Mouse (Mus musculus): Measurements from ENCODE around the gene Cdhr4. TPM values are rescaled to one million over a fixed set of nuclear protein-coding genes. Genes with fewer than 3 reads are reported as not detected.

Gene Cdhr4
- polyA plus RNA-seq, 1 experiment from 2014 or later = 15.7 TPM

GRCm38 (mm10) chr9:107968531-107968930, 23.8 kb upstream of the Cdhr4 start:
- DNase-seq (ENCODE audit: low spot score) (no peak), ATAC-seq (replicated peaks; ENCODE audit: low FRiP score, low TSS enrichment, low read depth) (no peak)
- no peaks in the 10 kb centered on the region for H3K4me1 ChIP-seq (replicated peaks; ENCODE audit: control insufficient read depth, insufficient read depth, low read length)
- H3K9me3 ChIP-seq (ENCODE audit: control insufficient read depth, low read length) = no peaks in the 10 kb centered on the region
- H3K9ac ChIP-seq (ENCODE audit: low read length) = no peak overlapping the region
- peaks cover 39% of the 10 kb centered on the region for H3K36me3 ChIP-seq (ENCODE audit: control insufficient read depth, insufficient read depth, low read length)
- H3K4me2 ChIP-seq (ENCODE audit: low read length) = no peak overlapping the region
- H3K27ac ChIP-seq (ENCODE audit: low read depth) = no peak overlapping the region
- 91% methylated on average over 7 of the region's 7 CpGs for WGBS
- no peak overlapping the region for H3K4me3 ChIP-seq (ENCODE audit: low read depth, low read length)
- no peaks in the 10 kb centered on the region for H3K27me3 ChIP-seq (replicated peaks; ENCODE audit: control insufficient read depth, insufficient read depth, low read length)

- ATAC-seq (replicated peaks; ENCODE audit: low FRiP score, low TSS enrichment, low read depth) = no peak
- Histone ChIP-seq H3K4me2 (ENCODE audit: low read length) (no peak overlapping the region), H3K27me3 (replicated peaks; ENCODE audit: control insufficient read depth, insufficient read depth, low read length) (no peaks in the 10 kb centered on the region), H3K4me3 (ENCODE audit: low read depth, low read length) (no peak overlapping the region), H3K36me3 (ENCODE audit: control insufficient read depth, insufficient read depth, low read length) (peaks cover 33% of the 10 kb centered on the region), H3K27ac (ENCODE audit: low read depth) (no peak overlapping the region), H3K9me3 (ENCODE audit: control insufficient read depth, low read length) (no peaks in the 10 kb centered on the region), H3K9ac (ENCODE audit: low read length) (no peak overlapping the region), H3K4me1 (replicated peaks; ENCODE audit: control insufficient read depth, insufficient read depth, low read length) (no peaks in the 10 kb centered on the region; the same call in 1 of the 2 replicates)
- DNase-seq (ENCODE audit: low spot score) = no peak
- WGBS = 87% methylated on average over 5 of the region's 5 CpGs
Measured at GRCm38 (mm10) chr9:107970311-107970710, 22.0 kb upstream of the Cdhr4 start.

- WGBS = 72% methylated on average over 8 of the region's 8 CpGs
- Histone ChIP-seq H3K27ac (ENCODE audit: low read depth) (no peak overlapping the region), H3K4me2 (ENCODE audit: low read length) (no peak overlapping the region), H3K27me3 (replicated peaks; ENCODE audit: control insufficient read depth, insufficient read depth, low read length) (no peaks in the 10 kb centered on the region), H3K9me3 (ENCODE audit: control insufficient read depth, low read length) (no peaks in the 10 kb centered on the region), H3K4me1 (replicated peaks; ENCODE audit: control insufficient read depth, insufficient read depth, low read length) (peaks cover 6% of the 10 kb centered on the region), H3K9ac (ENCODE audit: low read length) (no peak overlapping the region), H3K4me3 (ENCODE audit: low read depth, low read length) (no peak overlapping the region), H3K36me3 (ENCODE audit: control insufficient read depth, insufficient read depth, low read length) (peaks cover 33% of the 10 kb centered on the region)
- ATAC-seq (replicated peaks; ENCODE audit: low FRiP score, low TSS enrichment, low read depth) = no peak
- no peak for DNase-seq (ENCODE audit: low spot score)
Measured at GRCm38 (mm10) chr9:107971690-107972541, 20.4 kb upstream of the Cdhr4 start.

GRCm38 (mm10) chr9:107974491-107975171, 17.7 kb upstream of the Cdhr4 start:
- WGBS = 79% methylated on average over 10 of the region's 10 CpGs
- H3K27me3 ChIP-seq (replicated peaks; ENCODE audit: control insufficient read depth, insufficient read depth, low read length) = no peaks in the 10 kb centered on the region
- no peak overlapping the region for H3K4me2 ChIP-seq (ENCODE audit: low read length)
- H3K4me1 ChIP-seq (replicated peaks; ENCODE audit: control insufficient read depth, insufficient read depth, low read length) = peaks cover 6% of the 10 kb centered on the region
- no peak overlapping the region for H3K4me3 ChIP-seq (ENCODE audit: low read depth, low read length)
- no peak for ATAC-seq (replicated peaks; ENCODE audit: low FRiP score, low TSS enrichment, low read depth)
- no peaks in the 10 kb centered on the region for H3K9me3 ChIP-seq (ENCODE audit: control insufficient read depth, low read length)
- no peak overlapping the region for H3K9ac ChIP-seq (ENCODE audit: low read length)
- DNase-seq (ENCODE audit: low spot score) = no peak
- H3K27ac ChIP-seq (ENCODE audit: low read depth) = peak overlapping the region; percentile 54
- H3K36me3 ChIP-seq (ENCODE audit: control insufficient read depth, insufficient read depth, low read length) = peaks cover 23% of the 10 kb centered on the region

GRCm38 (mm10) chr9:107975399-107976386, 16.6 kb upstream of the Cdhr4 start, which contains the start of gene Uba7:
TSS of gene Uba7 (plus strand) at chr9:107975505.
- Histone ChIP-seq H3K4me3 (ENCODE audit: low read depth, low read length) (0 out of 2 replicates have a peak within 1 kb of the TSS, but pooled peaks have one; percentile 6), H3K36me3 (ENCODE audit: control insufficient read depth, insufficient read depth, low read length) (peaks cover 13% of the 10 kb centered on the region), H3K9ac (ENCODE audit: low read length) (0 out of 2 replicates have a peak within 1 kb of the TSS, but pooled peaks have one; percentile 5), H3K4me1 (replicated peaks; ENCODE audit: control insufficient read depth, insufficient read depth, low read length) (peaks cover 12% of the 10 kb centered on the region), H3K27ac (ENCODE audit: low read depth) (peak within 1 kb of the TSS; percentile 54), H3K4me2 (ENCODE audit: low read length) (peak within 1 kb of the TSS; percentile 34), H3K9me3 (ENCODE audit: control insufficient read depth, low read length) (no peaks in the 10 kb centered on the region), H3K27me3 (replicated peaks; ENCODE audit: control insufficient read depth, insufficient read depth, low read length) (no peaks in the 10 kb centered on the region)
- DNase-seq (ENCODE audit: low spot score) (peak; percentile 62), ATAC-seq (replicated peaks; ENCODE audit: low FRiP score, low TSS enrichment, low read depth) (no peak; the same call in 1 of the 2 replicates)
- WGBS = 63% methylated on average over 12 of the region's 12 CpGs

GRCm38 (mm10) chr9:107978815-107979214, 13.5 kb upstream of the Cdhr4 start:
- Histone ChIP-seq H3K27ac (ENCODE audit: low read depth) (no peak overlapping the region), H3K9me3 (ENCODE audit: control insufficient read depth, low read length) (no peaks in the 10 kb centered on the region), H3K4me3 (ENCODE audit: low read depth, low read length) (no peak overlapping the region), H3K9ac (ENCODE audit: low read length) (no peak overlapping the region), H3K4me1 (replicated peaks; ENCODE audit: control insufficient read depth, insufficient read depth, low read length) (peaks cover 31% of the 10 kb centered on the region), H3K36me3 (ENCODE audit: control insufficient read depth, insufficient read depth, low read length) (no peaks in the 10 kb centered on the region), H3K4me2 (ENCODE audit: low read length) (no peak overlapping the region), H3K27me3 (replicated peaks; ENCODE audit: control insufficient read depth, insufficient read depth, low read length) (no peaks in the 10 kb centered on the region)
- DNase-seq (ENCODE audit: low spot score) (no peak), ATAC-seq (replicated peaks; ENCODE audit: low FRiP score, low TSS enrichment, low read depth) (no peak)
- WGBS = 90% methylated on average over 12 of the region's 12 CpGs

GRCm38 (mm10) chr9:107981684-107982605, 10.4 kb upstream of the Cdhr4 start:
- Histone ChIP-seq H3K9ac (ENCODE audit: low read length) (peak overlapping the region; percentile 38), H3K9me3 (ENCODE audit: control insufficient read depth, low read length) (no peaks in the 10 kb centered on the region), H3K4me3 (ENCODE audit: low read depth, low read length) (peak overlapping the region; percentile 80), H3K4me2 (ENCODE audit: low read length) (peak overlapping the region; percentile 65), H3K27me3 (replicated peaks; ENCODE audit: control insufficient read depth, insufficient read depth, low read length) (no peaks in the 10 kb centered on the region), H3K36me3 (ENCODE audit: control insufficient read depth, insufficient read depth, low read length) (0 out of 2 replicates have a peak, but pooled peaks cover 5% of the 10 kb centered on the region), H3K27ac (ENCODE audit: low read depth) (peak overlapping the region; percentile 100), H3K4me1 (replicated peaks; ENCODE audit: control insufficient read depth, insufficient read depth, low read length) (peaks cover 30% of the 10 kb centered on the region)
- ATAC-seq (replicated peaks; ENCODE audit: low FRiP score, low TSS enrichment, low read depth) = peak; percentile 26; the same call in 1 of the 2 replicates
- WGBS = 18% methylated on average over 6 of the region's 7 CpGs
- peak; percentile 76 for DNase-seq (ENCODE audit: low spot score)
